Mouse (Mus musculus) heart, adult 2 months (tissue): ENCODE data around the gene 5330417H12Rik. TPM values are rescaled to one million over a fixed set of nuclear protein-coding genes. Genes with fewer than 3 reads are reported as not detected.

Experiments
- DNase-seq, 2 experiments: peaks; one replicate each; pipeline ENCODE4 v3.0.0; 2021
- H3K27ac ChIP-seq: fragments of 200-600 bp; 2 replicates; pipeline ENCODE4 v1.8.1; 2022
- H3K27me3 ChIP-seq: fragments of 200-500 bp; 2 replicates; pipeline ENCODE4 v1.6.1; 2012; ENCODE audit warnings: mild to moderate bottlenecking, low read length, inconsistent platforms, mixed read lengths; ENCODE audit not compliant: control insufficient read depth, insufficient read depth
- H3K36me3 ChIP-seq: fragments of 200-500 bp; 2 replicates; pipeline ENCODE4 v1.6.1; 2012; ENCODE audit warnings: low read length, inconsistent platforms; ENCODE audit not compliant: control insufficient read depth, insufficient read depth
- H3K4me1 ChIP-seq: fragments of 200-500 bp; 2 replicates; pipeline ENCODE4 v1.6.1; 2011; ENCODE audit warnings: low read length; ENCODE audit not compliant: control insufficient read depth, insufficient read depth
- H3K4me3 ChIP-seq: fragments of 200-600 bp; 2 replicates; pipeline ENCODE4 v1.8.1; 2022
- H3K79me2 ChIP-seq: fragments of 200-500 bp; replicated peaks from 2 replicates; pipeline ENCODE4 v1.6.1; 2012; ENCODE audit warnings: mild to moderate bottlenecking, inconsistent platforms, low read length, moderate library complexity, mixed read lengths; ENCODE audit not compliant: control insufficient read depth, insufficient read depth
- H3K9ac ChIP-seq: fragments of 200-500 bp; 2 replicates; pipeline ENCODE4 v1.6.1; 2012; ENCODE audit warnings: low read depth, mild to moderate bottlenecking, control low read depth, inconsistent platforms, low read length, mixed read lengths
- CTCF ChIP-seq: fragments of 200-600 bp; IDR thresholded peaks from 2 replicates; pipeline ENCODE4 v1.8.1; 2022; ENCODE audit warnings: antibody characterized with exemption, mild to moderate bottlenecking, moderate library complexity
- EP300 ChIP-seq: fragments of 200-500 bp; IDR thresholded peaks from 2 replicates; pipeline ENCODE4 v1.6.1; 2011; ENCODE audit warnings: low read depth, low read length, control low read depth; ENCODE audit not compliant: insufficient read depth
- POLR2A ChIP-seq: fragments of 200-500 bp; IDR thresholded peaks from 2 replicates; pipeline ENCODE4 v1.6.1; 2011; ENCODE audit warnings: mild to moderate bottlenecking, low read depth, low read length, control low read depth; ENCODE audit not compliant: insufficient read depth
- WGBS: fragments of 180-500 bp; shearing (Covaris S2); methylation state at CpG from one replicate; pipeline ENCODE4 v1.1.7; 2018; 5-methylcytosine and 5-hydroxymethylcytosine counted together
- intact Hi-C: fragments of 180-260 bp; cut with DNase I; formaldehyde crosslinking; loops from one replicate; pipeline ENCODE4 v1.15.1; 2025
- polyA plus RNA-seq: library from polyadenylated mRNA; depleted of rRNA; stranded (reverse); fragments of >200 nt; gene quantifications from 2 replicates; pipeline ENCODE4 v1.2.3, GENCODE M21; 2012; rRNA removed
- total RNA-seq, 2 experiments: library from RNA; stranded (reverse); gene quantifications; 2 replicates each; pipeline ENCODE4 v1.2.3; 2021

Gene 5330417H12Rik
- total and polyA plus RNA-seq, 3 experiments = not detected

GRCm38 (mm10) chr7:107594325-107594856 lies 30.6 kb downstream of the 5330417H12Rik start:
- peak; percentile 71 for TF ChIP-seq CTCF
- no peak for TF ChIP-seq EP300
- no peak for TF ChIP-seq POLR2A
- peak overlapping the region; percentile 45 for H3K4me3 ChIP-seq

GRCm38 (mm10) chr7:107593904-107594303 lies 31.1 kb downstream of the 5330417H12Rik start:
- no peaks in the 10 kb centered on the region for H3K79me2 ChIP-seq
- no peaks in the 10 kb centered on the region for H3K4me1 ChIP-seq
- no peaks in the 10 kb centered on the region for H3K27me3 ChIP-seq
- peak in 1 of 2 experiments; percentile 53 for DNase-seq
- TF ChIP-seq POLR2A = 0 out of 2 replicates have a peak, but pooled peaks have one; percentile 14
- no peak for TF ChIP-seq EP300
- WGBS = 30% methylated on average over 7 of the region's 7 CpGs
- peaks cover 2% of the 10 kb centered on the region; the same call in 1 of the 2 replicates for H3K36me3 ChIP-seq
- no peak overlapping the region; the same call in 1 of the 2 replicates for H3K4me3 ChIP-seq
- H3K9ac ChIP-seq = no peak overlapping the region
- H3K27ac ChIP-seq = peak overlapping the region; percentile 88
- intact Hi-C loops = loop anchor here (10.0 kb wide), 1 partner anchor 151 kb away; no protein-coding TSS in a partner anchor

More at GRCm38 (mm10) chr7:107594325-107594856, 30.6 kb downstream of the 5330417H12Rik start:
- H3K9ac ChIP-seq = peak overlapping the region; percentile 65
- intact Hi-C loops = loop anchor here (10.0 kb wide), 1 partner anchor 150 kb away; no protein-coding TSS in a partner anchor
- 2% methylated on average over 16 of the region's 16 CpGs for WGBS
- H3K27ac ChIP-seq = peak overlapping the region; percentile 88
- H3K4me1 ChIP-seq = no peaks in the 10 kb centered on the region
- no peaks in the 10 kb centered on the region for H3K27me3 ChIP-seq
- no peaks in the 10 kb centered on the region for H3K79me2 ChIP-seq
- peaks cover 2% of the 10 kb centered on the region; the same call in 1 of the 2 replicates for H3K36me3 ChIP-seq
- peak; percentile 57 to 58 for DNase-seq

- Histone ChIP-seq H3K36me3 (peaks cover 2% of the 10 kb centered on the region; the same call in 1 of the 2 replicates), H3K79me2 (no peaks in the 10 kb centered on the region), H3K4me1 (no peaks in the 10 kb centered on the region), H3K4me3 (no peak overlapping the region), H3K27me3 (no peaks in the 10 kb centered on the region), H3K27ac (peak overlapping the region; percentile 57), H3K9ac (no peak overlapping the region)
- DNase-seq = peak; percentile 44 to 62
- intact Hi-C loops = loop anchor here (10.0 kb wide), 1 partner anchor 152 kb away; no protein-coding TSS in a partner anchor
- 11% methylated on average over 2 of the region's 2 CpGs for WGBS
- TF ChIP-seq CTCF = no peak
- peak; percentile 95 for TF ChIP-seq EP300
- TF ChIP-seq POLR2A = no peak
Observed at GRCm38 (mm10) chr7:107592641-107593040, 32.3 kb downstream of the 5330417H12Rik start.

GRCm38 (mm10) chr7:107574276-107574675 lies 50.7 kb downstream of the 5330417H12Rik start:
- TF ChIP-seq EP300 (no peak), CTCF (no peak), POLR2A (no peak)
- 39% methylated on average over 3 of the region's 3 CpGs for WGBS
- no peak for DNase-seq
- no peaks in the 10 kb centered on the region for H3K4me1 ChIP-seq
- H3K79me2 ChIP-seq = no peaks in the 10 kb centered on the region
- H3K36me3 ChIP-seq = no peaks in the 10 kb centered on the region
- no peak overlapping the region for H3K9ac ChIP-seq
- no peaks in the 10 kb centered on the region for H3K27me3 ChIP-seq
- no peak overlapping the region for H3K27ac ChIP-seq
- intact Hi-C loops = no loop called here
- no peak overlapping the region for H3K4me3 ChIP-seq

Other genes starting within 250 kb of the 5330417H12Rik start
- 1 to 10 TPM; 4.0 to 4.6 TPM for gene Olfml1, start 57.7 kb downstream of the 5330417H12Rik start, total RNA-seq
- 4.1 and 6.9 TPM in 2 replicates for gene Olfml1, start 57.7 kb downstream of the 5330417H12Rik start, polyA plus RNA-seq
- 10 to 100 TPM; 19.9 to 20.1 TPM for gene Ppfibp2, start 30.0 kb downstream of the 5330417H12Rik start, total RNA-seq
- 17.4 and 21.8 TPM in 2 replicates for gene Ppfibp2, start 30.0 kb downstream of the 5330417H12Rik start, polyA plus RNA-seq
- not detected for gene Cyb5r2, start 132.9 kb upstream of the 5330417H12Rik start, total RNA-seq
- 0.08 TPM in 1 of 2 replicates, not detected in the other for gene Cyb5r2, start 132.9 kb upstream of the 5330417H12Rik start, polyA plus RNA-seq
- not detected for gene Ovch2, start 176.0 kb upstream of the 5330417H12Rik start, total RNA-seq
- not detected in 2 replicates for gene Ovch2, start 176.0 kb upstream of the 5330417H12Rik start, polyA plus RNA-seq
- gene Olfr467, start 187.1 kb upstream of the 5330417H12Rik start, total RNA-seq = not detected
- gene Olfr467, start 187.1 kb upstream of the 5330417H12Rik start, polyA plus RNA-seq = not detected in 2 replicates
- gene Olfr469, start 200.4 kb upstream of the 5330417H12Rik start, total RNA-seq = not detected
- not detected in 2 replicates for gene Olfr469, start 200.4 kb upstream of the 5330417H12Rik start, polyA plus RNA-seq
- not detected for gene Olfr470, start 222.3 kb upstream of the 5330417H12Rik start, total RNA-seq
- not detected in 2 replicates for gene Olfr470, start 222.3 kb upstream of the 5330417H12Rik start, polyA plus RNA-seq